Mouse (Mus musculus) ES-CJ7 (cell line): ENCODE data around the gene Evpl.

Experiments used
- DNase-seq: peaks from one replicate; pipeline ENCODE4 v3.0.0; 2011; ENCODE audit warnings: low read depth, low spot score

Gene Evpl

DNA sequence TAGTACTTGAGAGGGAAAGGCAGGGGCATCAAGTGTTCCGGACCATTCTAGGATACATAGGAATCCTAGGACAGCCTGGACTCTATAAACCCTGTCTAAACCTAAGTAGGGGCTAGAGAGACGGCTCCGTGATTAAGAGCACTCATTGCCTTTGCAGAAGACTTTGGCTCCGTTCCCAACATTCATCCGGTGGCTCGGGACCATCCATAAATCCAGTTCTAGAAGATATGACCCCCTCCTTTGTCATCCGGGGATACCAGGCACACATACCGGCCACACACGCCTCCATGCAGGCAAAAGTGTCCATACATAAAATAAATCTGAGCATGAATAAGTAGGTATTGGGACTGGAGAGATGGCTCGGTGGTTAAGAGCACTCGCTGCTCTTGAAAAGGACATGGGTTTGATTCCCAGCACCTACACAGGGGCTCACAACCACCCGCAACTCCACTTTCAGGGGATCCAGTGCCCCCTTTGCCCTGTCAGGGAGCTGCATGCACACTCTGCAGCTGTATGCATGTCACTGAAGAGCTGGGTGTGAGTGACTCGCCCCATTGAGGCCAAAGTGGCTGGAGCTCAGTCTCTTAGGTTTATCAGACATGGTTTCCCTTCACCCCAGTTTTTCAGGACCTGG, 23.9 kb downstream of the Evpl start:
- DNase-seq = no peak

DNA sequence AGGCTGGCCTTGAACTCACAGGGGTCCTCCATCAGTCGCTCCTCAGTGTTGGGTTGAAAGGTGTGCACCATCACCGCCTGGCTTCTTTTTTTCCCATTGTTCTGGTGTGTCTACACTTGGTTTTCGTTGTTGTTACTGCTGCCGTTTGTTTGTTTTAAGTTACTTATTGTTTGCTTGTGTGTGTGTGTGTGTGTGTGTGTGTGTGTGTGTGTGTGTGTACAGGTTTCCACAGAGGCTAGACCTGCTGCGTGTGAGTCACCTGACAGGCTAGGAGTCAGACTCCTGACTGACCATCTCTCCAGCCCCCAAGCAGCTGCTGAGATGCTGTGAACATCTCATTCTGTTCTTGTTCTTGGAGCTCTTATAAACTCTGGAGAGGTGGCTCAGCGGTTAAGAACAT, 25.0 kb downstream of the Evpl start:
- no peak for DNase-seq

DNA sequence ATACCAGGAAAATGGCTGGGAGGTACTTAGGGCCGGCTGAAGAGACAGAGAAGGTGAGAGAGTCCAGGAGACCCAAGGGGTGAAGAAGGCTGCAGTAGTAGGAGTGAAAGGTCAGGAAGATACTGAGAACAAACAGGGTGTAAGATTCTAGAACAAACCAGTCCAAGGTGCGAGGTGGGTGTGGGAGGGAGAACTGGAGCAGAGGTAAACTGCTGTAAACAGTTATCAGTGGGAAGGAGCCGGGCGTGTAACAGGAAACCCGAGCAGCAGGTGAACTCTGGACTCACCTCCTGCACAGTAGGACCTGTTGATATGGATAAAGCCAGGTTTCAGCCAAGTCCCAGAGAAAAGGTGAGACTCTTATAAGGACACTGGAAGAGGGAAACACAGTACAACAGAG, 27.2 kb downstream of the Evpl start:
- DNase-seq = peak; percentile 43

DNA sequence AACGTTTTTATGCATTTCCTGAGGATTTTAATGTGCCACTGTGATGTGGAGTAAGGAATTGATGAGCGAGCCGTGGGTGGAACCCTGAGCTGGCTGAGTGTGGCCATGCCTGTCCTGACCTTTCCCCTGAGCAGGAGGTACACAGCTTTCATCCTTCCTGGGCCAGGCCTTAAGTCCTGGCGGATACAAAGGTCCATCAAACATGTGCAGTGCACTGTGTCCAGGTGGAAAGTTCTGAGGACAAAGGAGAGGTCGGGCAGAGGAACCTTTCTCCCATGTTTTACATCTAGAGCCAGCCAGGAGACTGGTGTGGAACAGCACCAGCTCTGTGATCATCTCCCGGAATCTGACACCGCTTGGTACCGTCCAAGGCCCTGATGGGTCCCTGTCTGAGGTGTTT, 28.6 kb downstream of the Evpl start:
- no peak for DNase-seq

DNA sequence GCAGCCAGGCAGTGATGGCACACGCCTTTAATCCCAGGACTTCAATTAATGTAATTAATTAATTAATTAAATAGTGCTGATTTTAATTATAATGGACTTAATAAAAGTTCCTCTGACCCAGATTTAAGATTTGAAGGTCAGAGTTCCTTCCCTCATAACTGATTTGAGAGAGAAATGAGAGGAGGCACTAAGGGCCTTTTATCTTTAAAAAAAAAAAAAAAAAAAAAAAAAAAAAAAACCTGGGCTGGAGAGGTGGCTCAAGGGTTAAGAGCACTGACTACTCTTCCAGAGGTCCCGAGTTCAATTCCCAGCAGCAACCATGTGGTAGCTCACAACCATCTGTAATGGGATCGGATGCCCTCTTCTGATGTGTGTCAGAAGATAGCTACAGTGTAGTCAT, 29.2 kb downstream of the Evpl start:
- no peak for DNase-seq

DNA sequence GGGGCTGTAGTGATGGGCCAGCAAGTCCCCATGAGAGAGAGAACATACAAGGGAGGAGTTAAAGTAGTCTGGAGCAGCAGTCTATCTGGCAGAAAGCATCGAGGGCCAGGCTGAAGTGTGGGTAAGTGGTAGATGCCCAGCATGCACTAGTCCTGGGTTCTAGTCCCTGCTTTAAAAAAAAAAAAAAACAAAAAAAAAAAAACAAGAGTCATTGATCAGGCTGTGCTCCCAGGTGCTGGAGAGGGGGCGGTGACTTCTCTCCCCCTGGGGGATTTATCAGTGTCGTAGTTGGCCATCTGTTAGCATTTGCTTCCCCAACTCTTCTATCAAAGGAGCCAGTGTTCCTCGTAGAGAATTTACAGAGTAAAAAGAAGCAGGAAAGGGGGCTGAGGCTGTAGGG, 31.2 kb downstream of the Evpl start:
- DNase-seq = no peak

- no peak for DNase-seq
Measured at GRCm38 (mm10) chr11:116203150-116203549, 34.7 kb downstream of the Evpl start.

DNA sequence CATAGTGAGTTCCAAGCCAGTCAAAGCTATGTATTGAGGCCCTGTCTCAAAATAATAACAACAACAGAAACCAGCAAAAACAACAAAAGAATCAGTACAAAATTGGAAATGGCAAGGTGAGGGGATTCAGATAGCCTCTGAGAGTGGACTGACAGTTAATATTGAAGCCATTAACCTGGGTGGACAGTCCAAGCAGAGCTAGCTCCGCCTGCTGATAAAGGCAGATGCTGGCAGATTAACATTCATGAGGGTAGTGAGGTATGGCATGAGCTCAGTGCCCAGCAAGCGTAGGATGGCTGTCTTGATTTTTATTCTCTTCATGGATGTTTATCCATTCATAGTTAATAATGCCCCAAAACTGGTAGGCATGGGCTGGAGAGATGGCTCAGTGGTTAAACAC, 36.7 kb downstream of the Evpl start:
- DNase-seq = no peak

DNA sequence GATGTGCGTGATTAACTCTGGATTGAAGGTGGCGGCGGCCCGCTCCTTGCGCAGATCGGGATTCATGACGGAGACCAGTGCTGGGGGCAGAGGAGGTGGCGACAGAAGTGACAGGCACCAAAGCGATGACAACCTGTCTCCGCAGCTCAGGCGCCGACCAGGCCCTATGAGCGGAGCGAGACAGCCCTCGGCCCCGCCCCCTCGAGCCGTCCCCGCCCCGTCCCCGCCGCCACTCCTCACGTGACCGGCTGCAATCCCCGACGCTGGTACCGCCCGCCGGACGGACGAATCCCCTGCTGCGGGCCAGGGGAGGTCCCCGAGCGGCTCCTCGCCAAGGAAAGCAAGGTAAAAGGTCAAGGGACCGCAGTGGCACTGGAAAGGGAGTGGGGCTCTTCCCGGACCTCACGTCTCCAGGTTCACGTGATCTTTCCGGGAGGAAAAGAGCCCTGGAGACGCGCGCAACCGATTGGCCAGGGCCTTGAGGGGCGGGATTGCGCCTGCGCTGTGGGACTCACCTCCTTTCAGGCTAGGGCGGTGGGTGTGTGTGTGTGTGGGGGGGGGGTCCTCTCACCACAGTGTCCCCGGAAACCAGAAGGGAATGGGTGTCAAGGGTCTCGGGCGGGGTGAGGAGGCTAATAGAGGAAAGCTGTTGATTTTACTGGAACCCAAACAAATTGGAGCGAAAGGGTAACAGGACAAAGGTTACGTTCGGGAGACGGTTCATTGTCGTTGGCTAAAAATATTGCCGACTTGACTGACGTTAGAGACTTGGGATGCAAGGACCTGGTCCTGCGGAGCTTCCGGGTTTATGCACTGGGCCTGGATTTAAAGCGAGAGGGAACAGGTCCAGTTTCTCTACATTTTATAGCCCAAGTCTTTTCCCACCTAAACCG, 39.0 kb downstream of the Evpl start, which contains the start of the genes Ten1 and Acox1:
Ten1 (plus strand) TSS at position 217 of the 893 bp plus-strand sequence.
Acox1 (minus strand) TSS at position 407 of the 893 bp plus-strand sequence.
- DNase-seq = peak; percentile 96

DNA sequence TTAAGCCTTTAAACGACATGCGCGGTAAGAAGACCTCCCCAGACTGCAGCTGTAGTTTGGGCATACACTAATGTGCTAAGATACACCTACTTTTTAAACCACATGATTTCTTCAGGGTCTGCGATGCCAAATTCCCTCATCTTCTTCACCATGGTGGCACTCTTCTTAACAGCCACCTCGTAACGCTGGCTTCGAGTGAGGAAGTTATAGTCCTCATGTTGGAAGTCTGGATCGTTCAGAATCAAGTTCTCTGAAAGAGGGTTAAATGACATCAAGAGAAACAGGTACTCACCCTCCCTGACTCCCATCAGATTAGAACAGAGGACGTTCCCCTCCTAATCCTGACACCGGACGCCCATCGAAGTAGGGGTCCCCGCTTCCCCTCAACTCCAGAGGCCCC, 39.7 kb downstream of the Evpl start:
- DNase-seq = no peak

DNA sequence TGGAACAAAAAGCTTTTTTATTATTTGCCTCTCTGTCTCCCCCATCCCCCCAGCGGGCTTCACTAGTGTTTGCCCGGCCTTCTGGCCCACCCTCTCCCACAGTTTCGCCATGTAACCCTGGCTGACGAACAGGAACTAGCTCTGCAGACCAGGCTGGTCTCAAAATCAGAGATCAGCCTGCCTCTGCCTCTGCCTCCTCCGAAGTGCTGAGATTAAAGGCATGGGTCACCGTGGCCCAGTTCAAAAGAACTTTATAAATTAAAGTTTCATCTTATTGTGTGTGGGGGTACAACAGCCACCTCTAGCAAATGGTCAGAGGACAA, 40.3 kb downstream of the Evpl start:
- DNase-seq = no peak

DNA sequence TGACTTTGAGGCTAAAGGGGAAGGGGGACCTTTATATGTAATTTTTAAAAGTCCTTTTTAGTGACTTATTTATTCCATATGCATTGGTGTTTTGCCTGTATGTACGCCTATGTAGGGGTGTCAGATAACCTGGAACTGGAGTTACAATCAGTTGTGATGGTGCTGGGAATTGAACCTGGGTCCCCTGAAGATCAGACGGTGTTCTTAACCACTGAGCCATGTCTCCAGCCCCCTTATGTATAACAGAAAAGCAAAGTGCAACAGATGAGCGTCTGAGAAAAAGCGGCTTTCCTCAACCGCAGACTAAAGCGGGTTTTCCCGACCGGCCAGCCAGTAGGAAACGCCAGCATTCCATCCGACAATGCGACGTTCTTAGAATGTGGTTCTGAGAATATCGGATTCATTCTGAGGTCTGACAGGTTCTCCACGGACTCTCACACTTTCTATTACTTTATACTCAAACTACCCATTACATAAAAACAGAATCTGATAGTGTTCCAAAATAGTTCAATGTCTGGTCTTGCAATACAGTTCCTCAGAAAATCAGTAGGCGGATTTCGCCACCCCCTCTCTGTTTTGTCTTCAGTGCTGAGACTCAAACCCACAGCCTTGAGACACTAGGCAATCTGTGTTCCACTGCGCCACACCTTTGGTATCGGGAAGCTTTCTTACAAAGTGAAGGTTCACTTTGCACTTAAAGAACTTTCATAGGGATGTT, 40.9 kb downstream of the Evpl start:
- DNase-seq = no peak

- no peak for DNase-seq
Measured at GRCm38 (mm10) chr11:116196336-116196735, 41.5 kb downstream of the Evpl start.

DNA sequence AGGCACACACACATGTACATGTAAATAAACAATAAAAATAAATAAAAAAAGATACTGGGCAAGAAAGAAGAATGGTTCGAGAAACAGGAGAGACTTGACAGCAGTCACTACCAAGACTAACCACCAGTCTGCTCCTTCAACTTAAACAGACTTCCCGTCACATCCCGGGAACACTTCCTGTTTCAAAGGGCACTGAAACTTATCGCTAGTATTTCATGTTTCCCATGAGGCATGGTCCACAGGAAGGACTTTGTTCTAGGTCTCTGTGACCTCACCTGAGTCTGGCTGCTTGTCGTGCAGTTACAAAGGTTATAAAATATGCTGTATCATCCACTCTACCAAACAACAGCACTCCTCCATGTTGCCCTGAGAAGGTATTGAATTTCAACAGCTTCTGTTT, 42.6 kb downstream of the Evpl start:
- peak; percentile 27 for DNase-seq

DNA sequence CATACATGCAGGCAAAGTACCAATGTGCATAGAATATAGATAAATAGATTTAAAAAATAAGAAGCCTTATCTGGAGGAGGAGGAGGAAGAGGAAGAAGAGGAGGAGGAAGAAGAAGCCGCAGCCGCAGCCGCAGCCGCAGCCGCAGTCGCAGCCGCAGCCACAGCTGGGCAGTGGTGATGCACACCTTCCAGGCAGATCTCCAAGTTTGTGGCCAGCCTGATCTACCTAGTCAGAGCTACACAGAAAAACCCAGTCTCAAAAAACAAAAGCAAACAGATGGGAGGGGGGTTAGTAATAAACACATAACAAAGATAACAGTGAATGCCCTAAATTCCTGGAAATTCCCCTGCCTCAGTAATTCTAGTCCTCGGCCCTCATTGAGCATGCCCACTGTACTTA, 43.3 kb downstream of the Evpl start:
- DNase-seq = no peak

DNA sequence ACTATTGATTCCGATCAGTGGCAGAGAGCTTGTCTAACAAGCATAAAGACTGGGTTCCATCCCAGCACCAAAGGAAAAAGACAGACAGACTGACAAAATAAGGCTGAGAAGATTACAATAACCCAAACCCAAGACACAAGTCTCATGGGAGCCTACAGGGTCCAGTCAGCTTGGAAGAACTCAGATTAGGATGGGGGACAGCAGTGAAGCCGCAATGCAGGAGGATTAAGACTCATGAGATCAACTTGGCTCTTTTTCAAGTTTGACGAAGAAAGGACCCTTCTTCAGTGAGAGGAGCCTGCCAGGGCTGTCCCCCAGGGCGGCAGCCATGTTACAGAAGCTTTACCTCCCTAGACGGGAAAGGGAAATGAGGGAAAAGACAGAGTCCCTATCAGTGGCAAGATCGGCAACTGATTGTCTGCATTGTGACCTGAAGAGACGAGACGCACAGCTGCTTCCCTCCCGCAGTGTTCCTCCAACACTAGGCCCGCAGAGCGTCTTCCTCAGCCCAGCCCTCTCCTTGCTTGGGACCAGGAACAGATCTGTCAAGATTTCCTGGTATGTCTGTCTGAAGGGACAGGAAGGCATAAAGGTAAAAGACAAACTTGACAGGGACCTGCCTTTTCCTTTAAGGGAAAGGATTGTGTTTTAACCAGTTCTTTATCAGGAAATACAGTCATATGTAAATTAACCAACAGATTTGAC, 50.5 kb downstream of the Evpl start:
- DNase-seq = peak; percentile 58

DNA sequence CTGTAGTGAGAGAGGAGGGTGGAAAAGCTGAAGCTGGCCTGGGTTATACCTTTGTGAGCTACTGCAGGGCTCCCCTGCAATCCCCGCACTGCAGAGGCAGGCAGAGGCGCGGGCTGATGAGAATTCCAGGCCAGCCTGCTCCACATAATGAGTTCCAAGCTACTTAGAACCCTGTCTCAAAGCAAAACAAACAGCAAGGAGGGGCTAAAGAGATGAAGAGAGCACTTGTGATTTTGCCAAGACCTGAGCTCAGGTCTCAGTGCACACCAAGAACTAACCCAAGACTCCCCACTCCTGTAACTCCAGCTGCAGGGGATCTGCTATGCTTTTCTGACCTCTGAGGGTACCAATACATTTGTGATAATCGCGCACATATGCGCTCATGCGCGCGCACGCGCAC, 51.5 kb downstream of the Evpl start:
- DNase-seq = no peak

DNA sequence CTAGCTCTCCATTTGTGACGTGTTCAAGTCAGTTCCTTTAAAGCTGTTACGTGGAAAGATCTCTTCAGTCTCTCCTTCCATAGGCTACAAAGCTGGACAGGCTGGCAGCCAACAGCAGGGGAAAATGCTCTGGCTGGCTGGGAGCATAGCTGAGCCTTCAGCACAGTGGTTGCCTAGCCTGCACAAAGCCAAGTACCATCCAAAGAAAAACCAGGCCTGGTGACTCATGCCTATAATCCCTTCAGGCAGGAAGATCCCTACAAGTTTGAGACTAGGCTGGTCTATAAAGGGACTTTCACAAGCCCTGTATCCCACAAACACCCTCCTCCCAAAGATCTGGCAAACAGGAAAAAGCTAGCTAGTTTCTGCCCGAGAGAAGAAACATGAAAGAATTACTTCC, 52.0 kb downstream of the Evpl start:
- DNase-seq = no peak

DNA sequence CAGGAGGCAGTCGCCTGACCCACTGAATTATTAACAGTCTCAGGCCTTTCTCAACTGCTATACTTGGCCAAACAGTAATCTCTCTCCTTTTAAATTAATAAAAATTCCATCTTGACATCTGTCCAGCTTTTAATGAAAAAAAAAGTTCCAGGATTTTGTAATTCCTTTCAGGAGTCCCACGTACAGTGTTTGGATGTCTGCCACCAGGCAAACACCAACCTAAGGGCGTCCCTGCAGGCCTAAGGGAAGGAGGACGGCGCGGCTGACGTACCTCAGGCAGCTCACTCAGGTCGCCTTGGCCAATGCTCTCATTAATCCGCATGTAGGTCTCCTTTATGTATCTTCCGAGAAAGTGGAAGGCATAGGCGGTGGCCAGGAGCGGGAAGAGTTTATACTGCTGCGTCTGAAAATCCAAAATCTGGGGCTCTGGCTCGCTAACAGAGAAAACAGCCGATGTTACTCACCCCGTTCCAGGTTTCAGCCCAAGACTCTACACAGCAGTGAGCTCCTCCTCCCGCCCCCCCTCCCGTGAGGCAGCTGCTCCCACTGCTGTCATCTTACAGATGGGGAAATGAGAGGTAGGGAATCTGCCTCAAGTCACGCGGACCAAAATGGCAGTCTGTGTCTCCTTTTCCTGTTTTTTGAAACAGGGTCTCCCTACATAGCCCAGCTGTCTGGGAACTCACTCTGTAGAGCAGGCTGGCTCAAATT, 59.3 kb downstream of the Evpl start:
- no peak for DNase-seq

DNA sequence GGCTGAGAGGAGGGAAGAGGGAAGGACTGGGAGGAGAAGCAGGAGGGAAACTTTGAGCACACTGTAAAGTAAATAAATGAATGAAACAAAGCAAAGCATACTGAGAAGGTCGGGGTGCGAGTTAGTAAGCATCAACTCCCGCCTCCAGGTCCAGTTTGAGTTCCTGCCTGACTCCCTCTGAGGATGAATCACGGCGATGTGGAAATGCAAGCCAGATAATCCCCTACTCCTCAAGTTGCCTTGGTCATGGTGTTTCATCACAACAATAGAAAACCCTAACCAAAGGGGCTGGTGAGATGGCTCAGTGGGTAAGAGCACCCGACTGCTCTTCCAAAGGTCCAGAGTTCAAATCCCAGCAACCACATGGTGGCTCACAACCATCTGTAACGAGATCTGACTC, 61.9 kb downstream of the Evpl start:
- DNase-seq = no peak

DNA sequence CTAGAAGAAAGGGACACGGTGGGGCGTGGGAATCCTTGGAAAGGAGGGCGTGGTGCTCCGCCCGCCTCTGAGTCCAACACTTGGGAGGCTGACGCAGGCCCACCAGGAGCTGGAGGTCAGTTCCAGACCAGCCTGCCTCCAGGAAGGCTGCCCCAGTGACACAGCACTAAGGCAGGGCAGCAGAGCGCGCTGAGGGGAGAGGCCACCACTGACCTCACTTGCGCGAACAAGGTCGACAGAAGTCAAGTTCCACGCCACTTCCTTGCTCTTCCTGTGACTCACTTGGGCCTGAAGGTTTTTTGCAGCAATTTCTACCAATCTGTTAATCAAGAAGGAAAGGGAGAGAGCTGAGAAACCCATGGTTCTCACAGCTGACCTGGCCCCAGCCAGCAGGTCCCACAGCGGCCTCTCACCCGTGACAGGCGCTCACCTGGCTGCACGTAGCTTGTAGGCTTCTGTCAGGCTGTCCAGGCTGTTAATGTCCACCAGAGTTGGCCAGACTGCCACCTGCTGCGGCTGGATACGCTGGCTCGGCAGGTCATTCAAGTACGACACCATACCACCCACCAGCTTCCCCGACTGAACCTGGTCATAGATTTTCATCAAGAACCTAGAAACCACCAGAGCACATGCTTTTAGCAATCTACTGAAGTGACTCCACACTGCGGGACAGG, 63.0 kb downstream of the Evpl start:
- DNase-seq = no peak
